Mouse (Mus musculus) thymus, adult 2 months (tissue): Measurements from ENCODE around the gene Cldnd2.

Experiments
- CTCF ChIP-seq: fragments of 200-500 bp; IDR thresholded peaks from 2 replicates; pipeline ENCODE4 v1.5.1; 2012; ENCODE audit warnings: mild to moderate bottlenecking, control low read depth, low read length, moderate library complexity, borderline replicate concordance; ENCODE audit not compliant: control insufficient read depth, poor library complexity, insufficient read depth; ENCODE audit errors: extremely low read depth
- POLR2A ChIP-seq: fragments of 200-500 bp; IDR thresholded peaks from 2 replicates; pipeline ENCODE4 v1.6.1; 2012; ENCODE audit warnings: mild to moderate bottlenecking, low read length, control low read depth, moderate library complexity; ENCODE audit not compliant: control insufficient read depth, poor library complexity, insufficient read depth; ENCODE audit errors: extremely low read depth

DNA sequence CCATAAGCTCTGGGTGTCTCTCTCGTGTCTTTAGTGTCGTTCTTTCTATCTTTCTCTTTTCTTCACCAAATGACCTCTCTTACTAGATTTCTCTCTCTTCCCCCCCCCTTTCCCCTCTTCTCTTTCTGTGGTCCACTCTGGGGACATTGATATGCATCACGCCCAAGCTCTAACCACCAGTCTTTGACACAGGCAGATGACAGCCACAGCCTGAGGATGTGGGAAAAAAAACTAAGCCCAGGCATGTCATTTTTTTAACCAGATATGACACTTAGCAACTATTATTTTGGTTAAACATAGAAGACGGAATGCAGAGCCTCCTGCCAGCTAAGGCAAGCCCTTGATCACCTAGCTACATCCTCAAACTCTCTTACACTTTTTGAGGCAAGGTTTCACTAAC lies 2.0 kb upstream of the Cldnd2 start:
- TF ChIP-seq CTCF: no peak
- no peak for TF ChIP-seq POLR2A
